Mouse (Mus musculus) E14TG2a.4 (cell line): ENCODE measurements around the gene Htatip2.

Source experiments
- H3K27me3 ChIP-seq: 2 replicates; pipeline ENCODE4 v1.6.1; 2014; ENCODE audit warnings: low read length, control low read depth; ENCODE audit not compliant: insufficient read depth
- H3K36me3 ChIP-seq: 2 replicates; pipeline ENCODE4 v1.6.1; 2014; ENCODE audit warnings: low read length, control low read depth; ENCODE audit not compliant: insufficient read depth
- H3K4me1 ChIP-seq: replicated peaks from 2 replicates; pipeline ENCODE4 v1.6.1; 2014; ENCODE audit warnings: low read depth, low read length, control low read depth
- H3K4me3 ChIP-seq: replicated peaks from 2 replicates; pipeline ENCODE4 v1.5.1; 2014; ENCODE audit warnings: mild to moderate bottlenecking, low read length
- H3K9me3 ChIP-seq: 2 replicates; pipeline ENCODE4 v1.6.1; 2014; ENCODE audit warnings: low read length, control low read depth
- CTCF ChIP-seq: conservative IDR thresholded peaks from 2 replicates; pipeline ENCODE4 v1.5.1; 2014; ENCODE audit warnings: low read length
- NANOG ChIP-seq: IDR thresholded peaks from 2 replicates; pipeline ENCODE4 v1.6.1; 2014; ENCODE audit warnings: borderline replicate concordance, low read length, mixed read lengths
- POU5F1 ChIP-seq: IDR thresholded peaks from 2 replicates; pipeline ENCODE4 v1.6.1; 2014; ENCODE audit warnings: low read length, borderline replicate concordance

Htatip2 gene

GRCm38 (mm10) chr7:49778114-49778901 lies 19.4 kb downstream of the Htatip2 start, which contains the start of gene Prmt3:
Gene Prmt3 (plus strand): TSS chr7:49778346.
- Histone ChIP-seq H3K4me1 (peaks cover 28% of the 10 kb centered on the region), H3K9me3 (no peaks in the 10 kb centered on the region), H3K36me3 (peaks cover 40% of the 10 kb centered on the region), H3K4me3 (peak within 1 kb of the TSS; percentile 79), H3K27me3 (no peaks in the 10 kb centered on the region)
- TF ChIP-seq CTCF (peak; percentile 88), POU5F1 (no peak), NANOG (no peak)

- Histone ChIP-seq H3K9me3 (no peaks in the 10 kb centered on the region), H3K4me1 (peaks cover 28% of the 10 kb centered on the region), H3K4me3 (peak overlapping the region; percentile 79), H3K27me3 (no peaks in the 10 kb centered on the region), H3K36me3 (peaks cover 48% of the 10 kb centered on the region)
- no peak for TF ChIP-seq NANOG
- TF ChIP-seq CTCF: no peak
- TF ChIP-seq POU5F1: no peak
Measured at GRCm38 (mm10) chr7:49778904-49779615, 20.1 kb downstream of the Htatip2 start.

- TF ChIP-seq CTCF: no peak
- no peak for TF ChIP-seq NANOG
- no peak for TF ChIP-seq POU5F1
- no peaks in the 10 kb centered on the region for H3K27me3 ChIP-seq
Measured at GRCm38 (mm10) chr7:49783017-49783416, 24.1 kb downstream of the Htatip2 start.

DNA sequence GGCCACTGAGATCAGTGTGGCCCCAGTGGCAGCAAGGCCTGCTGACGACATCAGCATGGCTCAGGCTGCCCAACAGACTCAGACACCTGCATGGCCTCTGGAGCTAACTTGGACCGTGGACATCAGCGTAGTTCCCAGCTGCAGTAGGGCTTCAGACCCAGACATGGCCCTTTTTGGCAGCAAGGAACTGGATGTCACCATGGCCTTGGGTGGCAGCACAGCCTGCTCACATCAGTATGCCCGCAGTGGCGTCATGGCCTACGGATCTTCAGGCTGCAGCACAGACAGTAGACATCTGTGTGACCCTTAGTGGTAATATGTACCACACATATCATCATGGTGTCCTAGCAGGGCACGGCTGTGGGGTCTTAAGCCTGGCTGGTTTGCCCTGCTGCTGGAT lies 26.2 kb downstream of the Htatip2 start:
- TF ChIP-seq CTCF (no peak), POU5F1 (no peak), NANOG (no peak)

More at GRCm38 (mm10) chr7:49783017-49783416, 24.1 kb downstream of the Htatip2 start:
- peaks cover 20% of the 10 kb centered on the region for H3K4me1 ChIP-seq
- H3K4me3 ChIP-seq: no peak overlapping the region
- no peaks in the 10 kb centered on the region for H3K9me3 ChIP-seq
- peaks cover 86% of the 10 kb centered on the region for H3K36me3 ChIP-seq

GRCm38 (mm10) chr7:49786618-49787382 lies 27.9 kb downstream of the Htatip2 start:
- no peaks in the 10 kb centered on the region for H3K9me3 ChIP-seq
- peaks cover 7% of the 10 kb centered on the region; the same call in 1 of the 2 replicates for H3K4me1 ChIP-seq
- H3K36me3 ChIP-seq: peaks cover 97% of the 10 kb centered on the region
- H3K4me3 ChIP-seq: no peak overlapping the region
- H3K27me3 ChIP-seq: no peaks in the 10 kb centered on the region
- TF ChIP-seq CTCF (peak; percentile 75), POU5F1 (no peak), NANOG (no peak)

More for the DNA sequence above, 26.2 kb downstream of the Htatip2 start:
- Histone ChIP-seq H3K9me3 (no peaks in the 10 kb centered on the region), H3K4me3 (no peak overlapping the region), H3K36me3 (peaks cover 96% of the 10 kb centered on the region), H3K4me1 (peaks cover 12% of the 10 kb centered on the region), H3K27me3 (no peaks in the 10 kb centered on the region)

GRCm38 (mm10) chr7:49787383-49787645 lies 28.4 kb downstream of the Htatip2 start:
- Histone ChIP-seq H3K27me3 (no peaks in the 10 kb centered on the region), H3K4me1 (peaks cover 7% of the 10 kb centered on the region; the same call in 1 of the 2 replicates), H3K9me3 (no peaks in the 10 kb centered on the region), H3K4me3 (no peak overlapping the region), H3K36me3 (peaks cover 96% of the 10 kb centered on the region)
- no peak for TF ChIP-seq NANOG
- no peak for TF ChIP-seq CTCF
- no peak for TF ChIP-seq POU5F1

GRCm38 (mm10) chr7:49794304-49794703 lies 35.4 kb downstream of the Htatip2 start:
- Histone ChIP-seq H3K9me3 (no peaks in the 10 kb centered on the region), H3K4me1 (no peaks in the 10 kb centered on the region), H3K4me3 (no peak overlapping the region), H3K36me3 (peaks cover 95% of the 10 kb centered on the region), H3K27me3 (no peaks in the 10 kb centered on the region)
- TF ChIP-seq NANOG (no peak), CTCF (no peak), POU5F1 (no peak)

- Histone ChIP-seq H3K4me3 (no peak overlapping the region), H3K9me3 (no peaks in the 10 kb centered on the region), H3K36me3 (peaks cover 95% of the 10 kb centered on the region), H3K4me1 (no peaks in the 10 kb centered on the region), H3K27me3 (no peaks in the 10 kb centered on the region)
- no peak for TF ChIP-seq NANOG
- no peak for TF ChIP-seq CTCF
- no peak for TF ChIP-seq POU5F1
Measured at GRCm38 (mm10) chr7:49797171-49797570, 38.3 kb downstream of the Htatip2 start.
